ENCODE assay signal across 11 mouse cellular contexts in the genomic region with DNA sequence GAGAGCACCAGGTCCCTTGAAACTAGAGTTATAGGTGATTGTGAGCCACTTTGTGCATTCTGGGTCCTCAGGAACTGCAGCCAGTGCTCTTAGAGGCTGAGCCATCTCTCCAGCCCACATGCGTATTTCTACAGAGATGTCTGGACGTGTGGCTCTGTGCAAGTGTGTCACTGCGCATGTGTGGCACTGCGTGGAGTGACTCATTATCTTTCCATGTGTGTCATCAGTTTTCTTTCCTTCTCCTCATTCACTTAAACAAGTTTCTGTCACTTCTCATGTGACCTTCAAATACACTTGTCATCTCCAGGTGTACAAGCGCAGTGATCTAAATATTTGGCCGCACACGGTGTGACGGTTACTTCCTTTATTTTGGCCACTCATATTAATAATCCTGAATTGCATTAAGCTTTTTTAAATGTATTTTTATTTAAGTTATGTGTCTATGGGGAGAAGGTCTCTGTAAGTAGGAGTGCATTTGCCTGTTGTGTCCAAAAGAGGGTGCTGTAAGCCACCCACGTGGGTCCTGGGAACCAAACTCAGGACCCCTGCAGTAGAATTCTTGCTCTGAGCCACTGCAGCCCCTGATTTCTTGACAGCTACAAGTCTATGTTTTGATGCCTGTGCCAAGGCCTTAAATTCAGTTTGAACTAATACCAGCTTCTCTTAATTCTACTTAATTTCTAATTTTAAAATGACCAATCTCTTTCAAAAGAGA. TPM values are rescaled to one million over a fixed set of nuclear protein-coding genes. Genes with fewer than 3 reads are reported as not detected.
A peak's percentile ranks its signal among the peaks of the same experiment; 100 is the strongest.
DNase-seq lines count a peak whose midpoint lies in the region; ATAC-seq and TF ChIP-seq lines count a peak whose summit lies in the region.
"Had no signal": no experiment of that assay in that cellular context is flagged by ENCODE, and none has a peak within 500 bp of the region (broad histone marks: within the 10 kb centered on the region; RNA-seq: fewer than 3 reads in every experiment).

No protein-coding gene starts in this region.

- H3K36me3 ChIP-seq in spleen, adult 2 months (ENCODE audit: control insufficient read depth, insufficient read depth, low read length) = no peaks in the 10 kb centered on the region
- H3K36me3 ChIP-seq: embryonic facial prominence, embryonic 15.5 days had no signal

- H3K27me3 ChIP-seq in spleen, adult 2 months (ENCODE audit: control insufficient read depth, insufficient read depth, low read length) = no peaks in the 10 kb centered on the region
- H3K27me3 ChIP-seq: embryonic facial prominence, embryonic 15.5 days had no signal

- no peak overlapping the region for H3K27ac ChIP-seq in spleen, adult 2 months (ENCODE audit: insufficient read depth, low read length)
- H3K27ac ChIP-seq: embryonic facial prominence, embryonic 15.5 days had no signal

- peak; percentile 74 for DNase-seq in heart, adult 11 months
- DNase-seq in heart, adult 18-20 months = no peak
- DNase-seq in spleen, adult 2 months (ENCODE audit: low read depth in 1 of 2, low spot score in 2 of 2) = no peak
- DNase-seq in spleen, postnatal 4 days (ENCODE audit: low spot score in 2 of 2) = no peak
- no peak for DNase-seq in c-Kit-positive CD71-positive TER-119-positive erythroid progenitor cells, embryonic 14.5 days (ENCODE audit: low spot score)
- no peak for DNase-seq in right cerebral cortex, postnatal 36 days (ENCODE audit: low spot score in 2 of 2)
- DNase-seq in left cerebral cortex, adult 11 months (ENCODE audit: low spot score) = no peak

- no peaks in the 10 kb centered on the region for H3K4me1 ChIP-seq in spleen, adult 2 months (ENCODE audit: control insufficient read depth, insufficient read depth, insufficient read length)
- H3K4me1 ChIP-seq: embryonic facial prominence, embryonic 15.5 days had no signal

- TF ChIP-seq POLR2A in spleen, adult 2 months (IDR thresholded peaks at IDR 0.05; ENCODE audit: low read depth, low read length) = no peak

- peak; percentile 16; the same call in 1 of the 2 replicates for TF ChIP-seq CTCF in spleen, adult 2 months (IDR thresholded peaks at IDR 0.05; ENCODE audit: extremely low read depth, insufficient read depth, insufficient read length, insufficient replicate concordance)

- peak; percentile 51 to 67; a peak in 3 of 4 replicates for ATAC-seq in hematopoietic stem cell, adult 5-6 weeks (replicated peaks in 1 of 2; ENCODE audit: insufficient read depth in 1 of 2, low FRiP score in 2 of 2, low TSS enrichment in 1 of 2, low read depth in 1 of 2, poor library complexity in 2 of 2, severe bottlenecking in 2 of 2)

- no peak overlapping the region for H3K4me3 ChIP-seq in spleen, adult 2 months (ENCODE audit: extremely low read depth, insufficient read depth, insufficient read length)
- H3K4me3 ChIP-seq: embryonic facial prominence, embryonic 15.5 days had no signal

- WGBS in spleen, adult 2 months = 75% methylated on average over 9 of the region's 9 CpGs

RNA-seq across cellular contexts. Expression of a gene that starts 19.6 kb away (rescaled TPM):
- total RNA-seq in heart, adult 18-20 months (2021) = not detected
- polyA plus RNA-seq in spleen, adult 2 months (2012; rRNA removed) = not detected in 2 replicates
- total RNA-seq in hematopoietic stem cell, adult 5-6 weeks (2017) = not detected in 2 replicates
- total RNA-seq: layer of hippocampus, postnatal 25 days had no signal
- polyA plus RNA-seq: heart, embryonic 11.5 days had no signal

RNA-seq across cellular contexts. Expression of a gene that starts 45.7 kb away (rescaled TPM):
- not detected for total RNA-seq in heart, adult 18-20 months (2021)
- polyA plus RNA-seq in spleen, adult 2 months (2012; rRNA removed) = not detected in 2 replicates
- total RNA-seq in hematopoietic stem cell, adult 5-6 weeks (2017) = 0.05 and 1.1 TPM in 2 replicates
- polyA plus RNA-seq: heart, embryonic 11.5 days had no signal
